Mouse (Mus musculus) limb, embryonic 11.5 days (tissue): ENCODE results near the gene Sept4. TPM values are rescaled to one million over a fixed set of nuclear protein-coding genes. Genes with fewer than 3 reads are reported as not detected.

Experiments
- ATAC-seq: fragments of 200-750 bp; cut with Nextera tagmentation; 2 replicates; pipeline ENCODE4 v1.8.0; 2017; ENCODE audit warnings: low read depth; ENCODE audit not compliant: insufficient number of reproducible peaks, low FRiP score, low TSS enrichment
- DNase-seq: peaks from one replicate; pipeline ENCODE4 v3.0.0-alpha.2; 2015; ENCODE audit warnings: low spot score
- H3K27ac ChIP-seq: fragments of 300-500 bp; sonication (generic); replicated peaks from 2 replicates; pipeline ENCODE4 v1.5.1; 2014; ENCODE audit warnings: low read depth, mild to moderate bottlenecking, low read length
- H3K27me3 ChIP-seq: fragments of 300-500 bp; sonication (generic); 2 replicates; pipeline ENCODE4 v1.6.1; 2014; ENCODE audit warnings: mild to moderate bottlenecking, low read length, mixed read lengths; ENCODE audit not compliant: control insufficient read depth, insufficient read depth
- H3K36me3 ChIP-seq: fragments of 300-500 bp; sonication (generic); 2 replicates; pipeline ENCODE4 v1.6.1; 2014; ENCODE audit warnings: mild to moderate bottlenecking, low read length, moderate library complexity, mixed read lengths; ENCODE audit not compliant: control insufficient read depth, insufficient read depth
- H3K4me1 ChIP-seq: fragments of 300-500 bp; sonication (generic); 2 replicates; pipeline ENCODE4 v1.6.1; 2014; ENCODE audit warnings: low read length, mixed read lengths; ENCODE audit not compliant: control insufficient read depth, insufficient read depth
- H3K4me2 ChIP-seq: fragments of 300-500 bp; sonication (generic); 2 replicates; pipeline ENCODE4 v1.6.1; 2014; ENCODE audit warnings: low read depth, mild to moderate bottlenecking, moderate library complexity; ENCODE audit not compliant: severe bottlenecking
- H3K4me3 ChIP-seq: fragments of 300-500 bp; sonication (generic); 2 replicates; pipeline ENCODE4 v1.5.1; 2014; ENCODE audit warnings: low read depth, low read length
- H3K9ac ChIP-seq: fragments of 300-500 bp; sonication (generic); 2 replicates; pipeline ENCODE4 v1.6.1; 2014; ENCODE audit warnings: mild to moderate bottlenecking, low read length
- H3K9me3 ChIP-seq: fragments of 300-500 bp; sonication (generic); 2 replicates; pipeline ENCODE4 v1.6.1; 2016; ENCODE audit warnings: low read length; ENCODE audit not compliant: control insufficient read depth
- WGBS: fragments of 180-500 bp; shearing (Covaris S2); extraction: QIAGEN DNeasy Blood & Tissue Kit; methylation state at CpG from one replicate; pipeline ENCODE4 v1.1.7; 2014; 5-methylcytosine and 5-hydroxymethylcytosine counted together
- polyA plus RNA-seq: library from polyadenylated mRNA; unstranded; fragments of >200 nt; fragmentation: Nextera tagmentation; extraction: Ambion mirVana; gene quantifications from 2 replicates; pipeline ENCODE4 v1.2.1, GENCODE M21; 2014

The Sept4 gene
- polyA plus RNA-seq, 1 experiment from 2014 or later, result 5.3 TPM

GRCm38 (mm10) chr11:87602234-87602633, 33.5 kb downstream of the Sept4 start:
- peaks cover 57% of the 10 kb centered on the region for H3K36me3 ChIP-seq
- no peak overlapping the region for H3K4me2 ChIP-seq
- no peaks in the 10 kb centered on the region for H3K4me1 ChIP-seq
- DNase-seq (no peak), ATAC-seq (no peak)
- 97% methylated on average over 9 of the region's 9 CpGs for WGBS
- no peak overlapping the region for H3K27ac ChIP-seq
- H3K9ac ChIP-seq, result no peak overlapping the region
- no peaks in the 10 kb centered on the region for H3K9me3 ChIP-seq
- H3K4me3 ChIP-seq, result no peak overlapping the region
- no peaks in the 10 kb centered on the region for H3K27me3 ChIP-seq

GRCm38 (mm10) chr11:87603571-87603970, 34.9 kb downstream of the Sept4 start:
- H3K4me2 ChIP-seq, result no peak overlapping the region
- H3K27ac ChIP-seq, result no peak overlapping the region
- ATAC-seq, result no peak
- no peaks in the 10 kb centered on the region for H3K4me1 ChIP-seq
- H3K9ac ChIP-seq, result no peak overlapping the region
- WGBS, result 97% methylated on average over 2 of the region's 2 CpGs
- H3K27me3 ChIP-seq, result no peaks in the 10 kb centered on the region
- H3K9me3 ChIP-seq, result no peaks in the 10 kb centered on the region
- H3K36me3 ChIP-seq, result peaks cover 47% of the 10 kb centered on the region
- H3K4me3 ChIP-seq, result no peak overlapping the region
- DNase-seq, result no peak

- Histone ChIP-seq H3K36me3 (peaks cover 49% of the 10 kb centered on the region), H3K4me3 (no peak overlapping the region), H3K27ac (no peak overlapping the region), H3K27me3 (no peaks in the 10 kb centered on the region), H3K4me1 (no peaks in the 10 kb centered on the region), H3K9me3 (no peaks in the 10 kb centered on the region), H3K4me2 (no peak overlapping the region), H3K9ac (no peak overlapping the region)
- WGBS, result 92% methylated on average over 7 of the region's 7 CpGs
- no peak for DNase-seq
- no peak for ATAC-seq
Observed at GRCm38 (mm10) chr11:87609264-87609663, 40.6 kb downstream of the Sept4 start.

- Histone ChIP-seq H3K9me3 (no peaks in the 10 kb centered on the region), H3K9ac (no peak overlapping the region), H3K27me3 (no peaks in the 10 kb centered on the region), H3K27ac (no peak overlapping the region), H3K4me3 (no peak overlapping the region), H3K36me3 (peaks cover 44% of the 10 kb centered on the region), H3K4me2 (no peak overlapping the region), H3K4me1 (no peaks in the 10 kb centered on the region)
- DNase-seq, result no peak
- WGBS, result 93% methylated on average over 9 of the region's 9 CpGs
- no peak for ATAC-seq
Observed at GRCm38 (mm10) chr11:87611547-87611946, 42.8 kb downstream of the Sept4 start.

GRCm38 (mm10) chr11:87613972-87614371, 45.3 kb downstream of the Sept4 start:
- WGBS, result 94% methylated on average over 7 of the region's 7 CpGs
- no peaks in the 10 kb centered on the region for H3K4me1 ChIP-seq
- no peak overlapping the region for H3K9ac ChIP-seq
- ATAC-seq, result no peak
- H3K27ac ChIP-seq, result no peak overlapping the region
- no peak for DNase-seq
- no peak overlapping the region for H3K4me2 ChIP-seq
- H3K4me3 ChIP-seq, result no peak overlapping the region
- no peaks in the 10 kb centered on the region for H3K27me3 ChIP-seq
- H3K9me3 ChIP-seq, result no peaks in the 10 kb centered on the region
- peaks cover 57% of the 10 kb centered on the region for H3K36me3 ChIP-seq

GRCm38 (mm10) chr11:87615551-87615950, 46.8 kb downstream of the Sept4 start:
- no peak for ATAC-seq
- H3K27me3 ChIP-seq, result no peaks in the 10 kb centered on the region
- 94% methylated on average over 5 of the region's 5 CpGs for WGBS
- peaks cover 50% of the 10 kb centered on the region for H3K36me3 ChIP-seq
- no peak overlapping the region for H3K9ac ChIP-seq
- no peaks in the 10 kb centered on the region for H3K9me3 ChIP-seq
- H3K4me2 ChIP-seq, result no peak overlapping the region
- H3K4me1 ChIP-seq, result no peaks in the 10 kb centered on the region
- no peak overlapping the region for H3K4me3 ChIP-seq
- no peak overlapping the region for H3K27ac ChIP-seq
- no peak for DNase-seq

- H3K9ac ChIP-seq, result no peak overlapping the region
- H3K4me2 ChIP-seq, result no peak overlapping the region
- H3K4me1 ChIP-seq, result no peaks in the 10 kb centered on the region
- H3K27me3 ChIP-seq, result no peaks in the 10 kb centered on the region
- 99% methylated on average over 2 of the region's 2 CpGs for WGBS
- DNase-seq (no peak), ATAC-seq (no peak)
- no peaks in the 10 kb centered on the region for H3K9me3 ChIP-seq
- H3K36me3 ChIP-seq, result peaks cover 48% of the 10 kb centered on the region
- H3K4me3 ChIP-seq, result no peak overlapping the region
- H3K27ac ChIP-seq, result no peak overlapping the region
Observed at GRCm38 (mm10) chr11:87615952-87616351, 47.2 kb downstream of the Sept4 start.

- no peak for ATAC-seq
- H3K4me3 ChIP-seq, result no peak within 1 kb of the TSS
- peaks cover 40% of the 10 kb centered on the region for H3K36me3 ChIP-seq
- no peaks in the 10 kb centered on the region for H3K9me3 ChIP-seq
- DNase-seq, result no peak
- no peak within 1 kb of the TSS for H3K9ac ChIP-seq
- H3K4me1 ChIP-seq, result no peaks in the 10 kb centered on the region
- WGBS, result 86% methylated on average over 67 of the region's 69 CpGs
- H3K27ac ChIP-seq, result no peak within 1 kb of the TSS
- H3K4me2 ChIP-seq, result no peak within 1 kb of the TSS
- H3K27me3 ChIP-seq, result no peaks in the 10 kb centered on the region
Observed at GRCm38 (mm10) chr11:87616790-87617474, 48.2 kb downstream of the Sept4 start, which contains the start of gene Hsf5. Gene Hsf5 (plus strand): TSS chr11:87617164.

GRCm38 (mm10) chr11:87617606-87618005, 48.9 kb downstream of the Sept4 start:
- Histone ChIP-seq H3K4me3 (no peak overlapping the region), H3K36me3 (peaks cover 38% of the 10 kb centered on the region), H3K4me2 (no peak overlapping the region), H3K4me1 (no peaks in the 10 kb centered on the region), H3K9ac (no peak overlapping the region), H3K9me3 (no peaks in the 10 kb centered on the region), H3K27me3 (no peaks in the 10 kb centered on the region), H3K27ac (no peak overlapping the region)
- 94% methylated on average over 32 of the region's 32 CpGs for WGBS
- ATAC-seq (no peak), DNase-seq (no peak)
